Mouse (Mus musculus): ENCODE data around the gene Faap20. TPM values are rescaled to one million over a fixed set of nuclear protein-coding genes. Genes with fewer than 3 reads are reported as not detected.

The Faap20 gene
- polyA plus RNA-seq, 1 experiment from 2014 or later, result 78.5 TPM

DNA sequence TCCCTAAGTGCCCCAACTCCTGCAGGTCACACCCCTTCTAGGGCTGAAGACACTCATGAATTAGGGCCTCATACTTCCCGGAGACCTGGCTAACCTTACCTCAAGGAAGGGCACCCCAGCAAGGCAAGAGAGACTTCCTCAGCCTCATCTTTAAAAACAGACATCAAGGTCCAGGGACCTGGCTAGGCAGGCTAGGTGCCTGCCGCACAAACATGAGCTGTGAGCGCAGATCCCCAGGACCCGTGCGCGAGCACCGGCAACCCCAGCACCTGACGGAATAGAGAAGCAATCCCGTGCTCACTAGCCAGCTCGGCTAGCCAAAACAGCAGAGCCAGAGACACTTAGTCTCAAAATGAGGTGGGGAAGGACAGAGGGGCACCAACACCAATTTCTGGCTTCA lies 34.8 kb upstream of the Faap20 start:
- Histone ChIP-seq H3K4me3 (no peak overlapping the region), H3K9me3 (no peaks in the 10 kb centered on the region), H3K4me2 (peak overlapping the region; percentile 13; the same call in 1 of the 2 replicates), H3K27me3 (replicated peaks) (no peaks in the 10 kb centered on the region), H3K36me3 (replicated peaks) (no peaks in the 10 kb centered on the region), H3K9ac (no peak overlapping the region), H3K4me1 (peaks cover 72% of the 10 kb centered on the region), H3K27ac (no peak overlapping the region)
- no peak for ATAC-seq (replicated peaks)
- 74% methylated on average over 10 of the region's 10 CpGs for WGBS

DNA sequence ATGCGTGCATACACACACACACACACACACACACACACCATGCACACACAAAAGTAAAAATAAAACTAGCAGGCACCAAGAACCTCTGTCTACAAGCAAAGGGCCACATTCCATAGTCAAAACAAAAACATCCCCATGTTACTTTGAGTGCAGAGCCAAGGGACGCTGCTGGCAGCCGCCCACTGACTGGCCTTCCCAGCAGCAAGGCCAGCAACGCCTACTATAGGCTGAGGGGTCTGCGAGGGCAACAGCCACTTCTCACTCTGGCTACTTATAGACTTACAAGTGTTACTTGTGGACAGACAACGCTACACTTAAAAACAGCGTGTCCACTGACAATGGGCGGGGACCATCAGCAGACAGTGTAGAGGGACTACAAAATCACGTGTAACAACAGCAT lies 34.4 kb upstream of the Faap20 start:
- Histone ChIP-seq H3K4me3 (no peak overlapping the region), H3K4me1 (peaks cover 76% of the 10 kb centered on the region), H3K27me3 (replicated peaks) (no peaks in the 10 kb centered on the region), H3K9me3 (no peaks in the 10 kb centered on the region), H3K4me2 (peak overlapping the region; percentile 13; the same call in 1 of the 2 replicates), H3K27ac (peak overlapping the region; percentile 17; the same call in 1 of the 2 replicates), H3K36me3 (replicated peaks) (no peaks in the 10 kb centered on the region), H3K9ac (no peak overlapping the region)
- no peak for ATAC-seq (replicated peaks)
- WGBS, result 61% methylated on average over 9 of the region's 9 CpGs

DNA sequence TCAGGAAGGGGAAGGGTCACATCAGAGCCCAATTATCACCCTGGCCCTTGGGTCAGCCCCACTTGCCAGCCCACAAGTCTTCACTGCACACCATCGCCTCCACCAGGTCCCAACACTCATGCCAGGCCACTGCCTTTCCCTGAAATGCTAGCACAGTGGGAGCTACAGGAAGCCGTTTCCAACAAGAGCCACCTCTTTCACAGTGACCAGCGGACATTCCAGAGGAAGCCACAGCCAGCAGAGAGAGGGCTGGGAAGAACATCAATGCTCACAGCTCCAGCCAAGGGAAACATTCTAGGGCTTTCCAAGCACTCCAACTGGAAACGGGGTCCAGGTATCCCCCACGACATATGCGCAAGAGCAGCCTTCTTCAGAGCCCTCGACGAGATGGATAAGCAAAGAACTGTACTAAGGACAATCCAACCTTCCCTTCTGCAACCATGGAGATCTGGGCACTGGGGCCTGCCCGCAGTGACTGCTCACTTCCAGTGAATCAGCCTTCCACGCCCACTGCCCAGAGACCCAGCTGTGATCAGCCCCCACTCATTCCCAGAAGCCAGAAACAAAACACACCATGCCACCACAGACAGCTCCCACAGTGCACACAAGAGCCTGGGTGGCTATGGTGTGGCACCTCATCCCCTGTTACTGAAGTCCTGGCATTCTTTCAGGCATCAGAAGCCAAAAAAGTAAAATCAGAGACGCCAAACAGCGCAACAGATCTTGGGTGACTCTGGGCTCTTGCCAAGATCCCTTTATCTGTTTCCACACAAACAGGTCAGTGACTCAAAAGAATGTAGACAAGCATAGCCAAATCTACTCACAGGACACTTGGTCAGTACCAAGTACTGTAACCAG lies 33.6 kb upstream of the Faap20 start:
- WGBS, result 59% methylated on average over 12 of the region's 12 CpGs

DNA sequence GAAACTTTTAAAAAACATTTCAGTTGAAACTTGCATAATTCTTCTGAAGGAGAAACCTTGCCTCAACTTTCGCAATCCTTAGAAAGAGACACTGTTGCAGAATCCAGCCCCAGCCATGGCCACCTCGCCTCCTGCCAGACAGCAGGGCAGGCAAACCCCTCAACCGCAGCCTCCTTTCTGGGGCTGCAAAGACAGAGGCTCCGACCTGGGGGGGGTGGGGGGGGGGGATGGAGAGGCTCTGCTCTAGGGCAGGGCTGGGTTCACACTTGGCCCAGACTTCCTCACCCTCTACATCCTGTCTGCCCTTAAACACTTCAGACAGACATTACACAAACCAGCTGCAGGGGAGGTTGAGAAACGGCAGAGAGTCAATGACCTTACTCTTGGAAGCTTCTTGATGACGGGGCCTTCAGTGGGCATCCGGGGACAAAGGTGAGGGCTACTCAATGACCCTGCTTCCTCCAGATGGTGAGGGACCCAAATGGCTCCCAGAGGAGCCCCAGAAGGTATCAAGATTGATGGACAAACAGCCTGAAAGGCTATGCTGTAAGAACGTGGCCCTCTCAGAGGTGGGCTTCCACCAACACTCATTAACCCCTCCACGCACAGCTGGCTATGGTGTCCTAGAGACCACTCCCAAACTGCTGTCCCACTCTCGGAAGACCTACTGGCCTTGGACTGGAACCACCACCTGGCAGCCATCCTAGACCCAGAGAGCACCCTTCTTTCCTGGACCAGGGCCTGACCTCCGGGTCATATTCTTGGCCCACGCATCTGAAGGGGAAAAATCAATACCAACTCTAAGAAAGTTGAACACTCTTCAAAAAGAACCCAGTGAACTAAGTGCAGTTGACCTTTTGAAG lies 32.1 kb upstream of the Faap20 start:
- whole genome bisulfite sequencing, result 73% methylated on average over 12 of the region's 12 CpGs
- H3K9ac ChIP-seq, result no peak overlapping the region

More for the DNA sequence above, 33.6 kb upstream of the Faap20 start:
- no peaks in the 10 kb centered on the region for H3K36me3 ChIP-seq (replicated peaks)
- H3K4me2 ChIP-seq, result peak overlapping the region; percentile 14; the same call in 1 of the 2 replicates
- H3K27me3 ChIP-seq (replicated peaks), result no peaks in the 10 kb centered on the region
- no peaks in the 10 kb centered on the region for H3K9me3 ChIP-seq
- peaks cover 84% of the 10 kb centered on the region for H3K4me1 ChIP-seq
- ATAC-seq (replicated peaks), result no peak
- H3K27ac ChIP-seq, result peak overlapping the region; percentile 46
- H3K9ac ChIP-seq, result no peak overlapping the region
- H3K4me3 ChIP-seq, result no peak overlapping the region

DNA sequence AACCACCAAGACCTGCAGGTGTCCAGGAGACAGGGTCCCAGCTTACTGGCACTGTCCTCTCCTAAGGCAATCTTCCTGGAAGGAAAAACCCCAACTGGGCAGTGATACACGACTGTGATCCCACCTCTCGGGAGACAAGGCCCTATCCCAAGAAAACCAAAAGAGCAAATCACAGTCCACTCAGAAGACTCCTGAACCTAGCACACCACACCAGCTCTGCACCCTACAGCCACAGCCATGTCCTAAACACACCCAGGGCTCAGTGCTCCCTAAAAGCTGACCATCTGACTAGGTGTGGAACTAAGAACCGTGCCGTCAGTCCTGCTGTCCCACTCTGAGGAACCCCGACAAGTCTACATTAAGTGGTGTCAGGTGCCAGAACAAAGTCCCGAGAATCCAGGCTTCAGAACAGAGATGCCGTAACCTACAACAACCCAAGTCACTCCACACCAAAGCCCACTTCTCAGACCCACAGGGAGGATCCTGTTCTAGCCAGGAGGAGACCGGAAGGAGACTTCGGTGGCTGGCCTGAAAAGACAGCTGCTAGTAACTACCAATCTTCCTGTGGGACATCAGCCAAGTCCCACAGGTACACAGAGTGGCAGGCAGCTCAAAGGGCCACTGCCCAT lies 31.4 kb upstream of the Faap20 start:
- Histone ChIP-seq H3K4me2 (peak overlapping the region; percentile 95), H3K36me3 (replicated peaks) (no peaks in the 10 kb centered on the region), H3K27me3 (replicated peaks) (no peaks in the 10 kb centered on the region), H3K9me3 (no peaks in the 10 kb centered on the region), H3K4me1 (peaks cover 82% of the 10 kb centered on the region), H3K27ac (no peak overlapping the region), H3K9ac (no peak overlapping the region), H3K4me3 (no peak overlapping the region; the same call in 1 of the 2 replicates)
- 84% methylated on average over 9 of the region's 9 CpGs for whole genome bisulfite sequencing
- no peak for ATAC-seq (replicated peaks)

More for the DNA sequence above, 32.1 kb upstream of the Faap20 start:
- no peaks in the 10 kb centered on the region for H3K27me3 ChIP-seq (replicated peaks)
- H3K27ac ChIP-seq, result no peak overlapping the region
- H3K4me1 ChIP-seq, result peaks cover 88% of the 10 kb centered on the region
- H3K4me3 ChIP-seq, result no peak overlapping the region
- peak overlapping the region; percentile 95; the same call in 1 of the 2 replicates for H3K4me2 ChIP-seq
- no peaks in the 10 kb centered on the region for H3K36me3 ChIP-seq (replicated peaks)
- no peak for ATAC-seq (replicated peaks)
- no peaks in the 10 kb centered on the region for H3K9me3 ChIP-seq

DNA sequence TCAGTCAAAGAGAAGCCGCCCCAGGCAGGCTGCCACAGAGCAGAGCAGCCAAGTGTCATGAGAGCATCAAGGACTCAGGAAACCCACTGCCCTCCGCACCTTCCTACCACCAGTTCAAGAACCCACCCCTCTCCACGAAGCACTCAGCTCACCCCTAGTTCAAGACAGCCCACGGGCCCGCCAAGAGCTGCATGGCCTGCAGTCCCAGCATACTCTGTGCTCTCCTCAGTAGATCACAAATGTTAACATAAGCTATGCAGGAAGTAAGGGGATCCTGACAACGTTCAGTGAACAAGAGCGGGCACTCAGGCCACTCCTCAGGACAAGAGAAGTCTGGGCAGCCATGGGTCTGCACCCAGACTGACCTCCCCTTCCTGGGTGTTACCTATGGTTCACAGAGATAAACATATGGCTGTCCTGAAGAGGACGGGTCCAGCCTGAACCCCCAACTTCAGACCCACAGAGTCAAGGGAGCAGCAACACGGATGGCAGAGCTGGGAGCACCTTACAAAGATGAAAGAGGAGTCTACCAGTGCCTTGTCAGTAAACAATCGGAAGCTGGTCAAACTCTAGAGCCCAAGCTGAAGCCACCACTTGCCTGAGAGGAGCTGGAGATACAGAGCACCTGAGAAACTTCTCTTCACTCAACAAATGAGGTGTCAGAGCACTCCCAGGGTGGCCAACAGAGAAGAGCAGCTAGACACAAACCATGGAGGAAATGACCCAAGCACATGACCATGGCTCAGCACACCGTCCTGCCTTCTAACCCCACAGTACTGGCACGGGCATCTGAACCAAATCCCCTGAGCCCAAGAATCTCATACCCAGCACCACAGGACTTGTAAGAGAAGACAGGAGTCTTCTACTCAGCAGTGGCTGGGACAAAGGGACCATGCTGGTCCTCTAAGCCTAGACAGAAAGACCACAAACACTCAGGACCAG lies 30.1 kb upstream of the Faap20 start:
- Histone ChIP-seq H3K9me3 (no peaks in the 10 kb centered on the region), H3K36me3 (replicated peaks) (no peaks in the 10 kb centered on the region), H3K9ac (peak overlapping the region; percentile 88), H3K27me3 (replicated peaks) (no peaks in the 10 kb centered on the region), H3K4me1 (peaks cover 72% of the 10 kb centered on the region), H3K27ac (no peak overlapping the region), H3K4me3 (peak overlapping the region; percentile 85), H3K4me2 (peak overlapping the region; percentile 95)
- WGBS, result 60% methylated on average over 12 of the region's 12 CpGs
- no peak for ATAC-seq (replicated peaks)

DNA sequence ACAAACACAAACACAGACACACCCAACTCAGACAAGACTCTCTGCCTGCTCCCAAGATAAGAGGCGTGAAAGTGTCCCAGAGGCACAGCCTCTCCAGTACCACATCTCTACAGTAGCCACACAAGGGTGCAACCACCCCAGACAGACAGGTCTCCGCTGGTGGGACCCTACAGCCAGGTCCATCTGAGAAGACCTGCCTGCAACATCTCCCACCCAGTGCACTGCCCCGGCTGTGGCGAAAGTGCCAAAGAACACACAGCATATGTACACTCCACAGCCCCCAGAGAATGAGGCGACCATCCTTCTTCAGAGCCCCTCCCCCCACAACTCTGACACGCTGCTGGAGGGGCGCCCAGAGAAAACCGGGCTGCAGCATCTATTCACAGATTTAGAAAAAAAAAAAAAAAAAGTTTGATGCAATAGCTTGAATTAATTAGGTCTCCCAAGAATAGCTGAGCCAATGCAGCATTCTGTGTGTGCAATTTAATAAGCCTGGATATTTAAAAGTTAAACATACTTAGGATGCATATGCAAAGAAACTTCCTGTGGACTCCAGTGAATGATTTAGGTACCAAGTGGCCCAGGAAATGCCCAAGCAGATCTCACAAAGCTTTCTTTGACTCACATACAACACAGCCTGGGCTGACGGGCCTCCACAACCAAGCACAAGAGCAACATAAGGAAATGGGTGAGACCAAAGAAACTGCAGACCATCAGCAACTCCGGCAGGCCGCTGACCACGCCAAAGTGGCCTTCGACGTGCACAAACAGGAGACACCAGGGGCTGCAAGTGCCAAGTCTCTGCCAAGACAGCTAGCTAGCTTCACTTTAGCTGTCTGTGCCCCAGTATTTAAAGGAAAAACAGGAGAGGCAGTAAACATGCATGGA lies 29.1 kb upstream of the Faap20 start:
- H3K4me3 ChIP-seq, result peak overlapping the region; percentile 85
- 4% methylated on average over 14 of the region's 14 CpGs for WGBS
- no peak for ATAC-seq (replicated peaks)
- peaks cover 63% of the 10 kb centered on the region for H3K4me1 ChIP-seq
- peak overlapping the region; percentile 95 for H3K4me2 ChIP-seq
- H3K9ac ChIP-seq, result peak overlapping the region; percentile 88
- peak overlapping the region; percentile 82; the same call in 1 of the 2 replicates for H3K27ac ChIP-seq
- H3K27me3 ChIP-seq (replicated peaks), result no peaks in the 10 kb centered on the region
- no peaks in the 10 kb centered on the region for H3K36me3 ChIP-seq (replicated peaks)
- no peaks in the 10 kb centered on the region for H3K9me3 ChIP-seq

DNA sequence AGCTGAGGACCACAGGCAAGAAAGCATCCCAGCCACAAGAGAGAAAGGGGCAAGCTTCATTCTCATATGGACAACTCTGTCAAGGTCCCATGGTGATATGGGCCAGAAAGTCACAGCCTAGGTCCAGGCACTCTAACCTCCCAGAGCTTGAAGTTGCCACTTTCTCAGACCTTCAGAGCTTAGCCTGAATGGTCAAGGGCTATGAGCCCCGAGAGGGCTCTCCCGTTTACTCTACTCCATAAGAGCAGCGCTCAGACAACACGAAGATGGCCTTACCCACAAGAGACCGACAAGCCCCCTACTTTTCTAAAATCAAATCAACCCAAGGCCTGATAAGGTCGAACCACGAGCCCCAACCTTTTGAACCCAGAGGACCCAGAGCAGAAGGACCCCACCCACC lies 28.5 kb upstream of the Faap20 start:
- H3K4me1 ChIP-seq, result peaks cover 57% of the 10 kb centered on the region
- no peak for ATAC-seq (replicated peaks)
- H3K4me3 ChIP-seq, result peak overlapping the region; percentile 85
- WGBS, result under 1% methylated on average over 7 of the region's 7 CpGs
- peak overlapping the region; percentile 88 for H3K9ac ChIP-seq
- no peaks in the 10 kb centered on the region for H3K27me3 ChIP-seq (replicated peaks)
- H3K36me3 ChIP-seq (replicated peaks), result no peaks in the 10 kb centered on the region
- H3K4me2 ChIP-seq, result peak overlapping the region; percentile 95
- H3K9me3 ChIP-seq, result no peaks in the 10 kb centered on the region
- H3K27ac ChIP-seq, result peak overlapping the region; percentile 82

DNA sequence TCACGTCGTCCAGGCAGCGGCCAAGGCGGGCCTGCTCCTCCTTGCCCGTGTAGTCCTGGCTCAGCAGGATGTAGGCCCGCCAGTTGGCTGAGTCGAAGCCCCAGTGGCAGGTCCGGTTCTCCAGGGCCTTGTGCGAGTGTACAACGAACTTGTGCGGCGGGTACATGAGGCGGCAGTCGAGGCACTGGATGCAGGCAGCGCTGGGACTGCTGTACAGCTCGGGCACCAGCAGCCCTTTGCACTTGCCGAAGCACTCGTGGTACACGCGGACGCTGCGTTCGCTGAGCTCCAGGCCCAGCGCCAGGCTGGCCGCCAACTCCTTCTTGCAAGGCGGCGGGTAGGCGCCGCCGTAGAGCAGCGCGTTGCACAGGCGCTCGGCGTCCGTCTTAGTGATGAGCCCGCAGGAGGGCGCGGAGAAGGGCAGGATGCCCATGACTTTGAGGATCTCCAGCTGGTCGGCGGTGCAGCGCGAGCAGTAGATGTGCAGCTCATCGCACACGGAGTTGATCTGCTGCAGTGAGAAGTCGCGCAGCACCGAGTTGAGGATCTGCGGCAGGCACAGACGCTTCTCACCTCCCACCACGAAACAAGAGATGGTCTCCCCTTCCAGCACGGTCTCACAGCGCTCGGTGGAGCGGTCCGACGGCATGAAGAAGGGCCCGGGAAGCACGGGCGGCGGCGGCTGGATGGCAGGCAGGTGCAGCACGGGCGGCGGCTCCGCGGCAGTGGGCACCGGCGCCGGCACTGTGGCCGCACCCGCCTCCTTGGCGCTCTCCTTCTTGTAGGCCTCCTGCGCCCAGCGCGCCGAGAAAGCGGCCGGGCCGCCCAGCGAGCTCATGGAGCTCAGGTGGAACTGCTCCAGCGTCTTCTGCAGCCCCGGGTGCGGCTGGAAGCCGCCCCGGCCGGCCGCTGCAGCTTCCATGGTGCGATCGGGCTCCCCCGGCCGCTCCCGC lies 27.7 kb upstream of the Faap20 start:
- peak overlapping the region; percentile 82 for H3K27ac ChIP-seq
- peak overlapping the region; percentile 85 for H3K4me3 ChIP-seq
- no peaks in the 10 kb centered on the region for H3K36me3 ChIP-seq (replicated peaks)
- H3K9ac ChIP-seq, result peak overlapping the region; percentile 88
- no peaks in the 10 kb centered on the region for H3K27me3 ChIP-seq (replicated peaks)
- under 1% methylated on average over 92 of the region's 93 CpGs for WGBS
- peaks cover 49% of the 10 kb centered on the region for H3K4me1 ChIP-seq
- H3K4me2 ChIP-seq, result peak overlapping the region; percentile 95
- no peak for ATAC-seq (replicated peaks)
- H3K9me3 ChIP-seq, result no peaks in the 10 kb centered on the region

DNA sequence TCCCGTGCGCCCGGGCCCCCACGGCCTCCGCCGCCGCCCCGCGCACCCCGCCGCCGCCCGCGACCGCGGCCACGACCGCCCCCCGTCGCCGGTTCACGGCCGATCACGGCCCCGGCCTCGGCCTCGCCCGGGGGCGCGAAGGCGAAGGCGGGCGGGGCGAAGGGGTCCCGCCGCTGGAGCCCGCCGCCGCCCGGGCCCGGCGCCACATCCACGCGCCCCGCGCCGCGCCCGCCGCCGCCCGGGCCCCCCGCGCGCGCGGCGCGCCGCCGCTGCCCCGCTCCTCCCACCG lies 27.1 kb upstream of the Faap20 start, which contains the start of gene Ski:
Ski (minus strand) TSS at position 41 of the 289 bp plus-strand sequence.
- Histone ChIP-seq H3K9ac (peak within 1 kb of the TSS; percentile 88), H3K4me1 (peaks cover 43% of the 10 kb centered on the region), H3K4me2 (peak within 1 kb of the TSS; percentile 95), H3K27ac (peak within 1 kb of the TSS; percentile 94), H3K4me3 (peak within 1 kb of the TSS; percentile 85), H3K27me3 (replicated peaks) (no peaks in the 10 kb centered on the region), H3K9me3 (no peaks in the 10 kb centered on the region), H3K36me3 (replicated peaks) (no peaks in the 10 kb centered on the region)
- ATAC-seq (replicated peaks), result no peak
- 1% methylated on average over 40 of the region's 63 CpGs for WGBS
